Mouse (Mus musculus) heart, adult 11 months (tissue): Measurements from ENCODE around the gene Sdhaf2.

ENCODE experiments used
- DNase-seq: peaks from one replicate; pipeline ENCODE4 v3.0.0; 2022

Sdhaf2 gene

DNA sequence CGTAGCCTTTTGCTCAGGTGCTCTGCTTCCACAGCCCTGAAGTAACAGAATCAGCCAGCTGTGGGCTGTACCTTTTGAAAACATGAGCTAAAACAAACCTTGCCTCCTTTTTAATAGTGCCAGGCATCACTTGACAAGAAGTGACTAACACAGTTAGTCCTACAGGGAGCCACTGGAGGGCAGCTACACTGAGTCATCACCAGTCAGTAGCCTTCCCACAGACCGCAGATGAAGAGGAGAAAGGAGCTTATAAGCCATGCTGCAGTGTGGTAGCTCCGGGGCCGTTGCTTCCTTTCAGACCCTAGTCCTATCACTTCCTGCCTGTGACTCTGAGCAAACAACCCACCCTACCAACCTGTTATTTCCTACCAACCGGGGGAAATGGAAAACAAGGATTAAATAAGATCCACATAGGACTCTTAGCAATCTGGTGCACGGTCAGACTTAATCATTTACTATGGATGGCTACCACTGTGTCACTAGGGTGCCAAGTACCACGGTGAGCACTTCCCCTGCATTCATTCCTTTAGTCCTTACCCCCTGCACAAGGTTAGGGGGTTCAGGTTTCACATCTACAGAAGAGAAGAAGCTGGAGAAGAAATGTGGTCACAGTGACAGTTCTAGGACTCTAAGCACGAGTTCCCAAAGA, 28.3 kb downstream of the Sdhaf2 start:
- DNase-seq, result no peak

GRCm38 (mm10) chr19:10496976-10497375, 29.0 kb downstream of the Sdhaf2 start:
- DNase-seq, result no peak

DNA sequence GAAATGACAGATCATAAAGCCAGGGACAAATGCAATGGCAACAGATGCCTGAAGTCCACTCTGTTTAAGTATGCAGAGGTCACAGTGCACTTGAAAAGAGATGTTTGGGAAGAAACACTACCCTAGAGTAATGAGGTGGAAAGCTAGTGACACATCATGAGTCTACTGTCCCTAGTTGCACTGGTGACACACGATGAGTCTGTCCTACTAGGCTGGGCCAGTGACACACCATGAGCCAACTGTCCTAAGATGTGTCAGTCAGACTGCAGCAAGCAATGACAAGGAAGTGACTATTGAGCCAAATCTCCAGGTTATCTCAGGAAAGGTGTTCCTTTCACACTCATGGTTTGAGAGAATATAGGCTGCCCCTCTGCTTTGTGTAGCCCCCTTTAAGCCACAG, 30.3 kb downstream of the Sdhaf2 start:
- DNase-seq, result no peak

GRCm38 (mm10) chr19:10486264-10486738, 39.6 kb downstream of the Sdhaf2 start:
- no peak for DNase-seq

- DNase-seq, result no peak
Observed at GRCm38 (mm10) chr19:10482703-10483102, 43.2 kb downstream of the Sdhaf2 start, which contains the start of gene Ppp1r32. TSS of gene Ppp1r32 (minus strand) at chr19:10482928.

GRCm38 (mm10) chr19:10479541-10479940, 46.4 kb downstream of the Sdhaf2 start:
- no peak for DNase-seq

DNA sequence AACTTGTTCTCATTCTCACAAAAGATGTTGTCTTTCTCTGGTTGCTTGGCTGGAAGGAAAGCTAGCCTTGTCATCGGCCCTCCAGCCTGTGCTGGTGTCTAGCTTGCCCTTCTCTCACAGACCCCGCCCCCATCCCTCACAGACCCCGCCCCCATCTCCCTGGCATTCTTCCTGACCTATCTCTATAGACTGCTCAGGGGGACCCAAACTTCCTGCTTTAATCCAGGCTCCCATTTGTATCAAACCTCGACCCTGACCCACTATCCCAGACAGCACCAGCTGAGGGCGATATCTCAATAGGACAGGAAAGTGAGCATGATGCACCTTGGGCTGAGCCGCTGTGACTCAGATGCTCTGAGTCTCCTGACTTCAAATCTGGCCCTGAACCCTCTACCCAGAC, 52.2 kb downstream of the Sdhaf2 start:
- no peak for DNase-seq

GRCm38 (mm10) chr19:10472958-10473357, 53.0 kb downstream of the Sdhaf2 start:
- no peak for DNase-seq

DNA sequence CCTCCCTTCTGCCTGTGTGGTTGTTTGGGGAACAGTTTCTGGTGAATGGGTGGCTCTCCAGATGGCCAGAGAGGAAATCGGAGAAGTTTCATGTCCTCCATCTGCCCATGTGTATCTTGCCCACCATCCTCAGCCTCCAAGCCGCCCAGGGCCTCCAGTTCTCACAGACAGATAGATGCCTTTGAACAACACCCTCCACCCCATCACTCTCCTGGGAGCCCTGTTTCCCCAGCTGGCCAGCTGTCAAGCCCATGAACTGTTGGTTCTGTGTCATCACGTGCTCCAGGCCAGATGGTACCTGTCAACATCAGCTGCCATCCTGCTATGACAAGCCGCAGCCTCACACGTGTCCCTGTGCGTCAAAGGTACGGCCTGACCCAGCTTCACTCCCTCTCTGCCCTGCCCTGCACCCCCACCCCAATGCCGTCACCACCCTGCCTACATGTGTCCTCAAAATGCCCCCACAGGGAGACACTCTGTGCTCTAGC, 56.7 kb downstream of the Sdhaf2 start:
- DNase-seq, result no peak

- DNase-seq, result no peak
Observed at GRCm38 (mm10) chr19:10464427-10464826, 61.5 kb downstream of the Sdhaf2 start.

- DNase-seq, result no peak
Observed at GRCm38 (mm10) chr19:10461584-10461983, 64.4 kb downstream of the Sdhaf2 start.

DNA sequence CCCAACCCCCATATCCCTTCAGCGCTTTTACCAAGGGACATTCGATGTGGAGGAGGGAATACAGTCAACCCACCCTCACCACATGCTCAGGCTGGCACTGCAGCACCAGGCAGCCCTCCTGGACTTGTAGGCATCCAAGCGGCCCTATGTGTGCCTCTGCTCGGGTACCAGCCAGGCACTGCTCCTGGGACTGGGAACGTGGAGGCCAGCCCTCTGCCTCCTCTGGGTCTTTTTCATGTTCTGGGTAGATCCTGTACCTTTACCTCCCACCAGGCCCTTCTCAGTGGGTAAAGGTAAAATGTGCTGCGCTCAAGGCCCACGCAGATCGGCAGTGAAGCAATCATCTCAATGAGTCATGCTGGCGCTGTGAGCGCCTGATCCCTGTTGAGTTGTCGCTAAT, 66.0 kb downstream of the Sdhaf2 start:
- no peak for DNase-seq

DNA sequence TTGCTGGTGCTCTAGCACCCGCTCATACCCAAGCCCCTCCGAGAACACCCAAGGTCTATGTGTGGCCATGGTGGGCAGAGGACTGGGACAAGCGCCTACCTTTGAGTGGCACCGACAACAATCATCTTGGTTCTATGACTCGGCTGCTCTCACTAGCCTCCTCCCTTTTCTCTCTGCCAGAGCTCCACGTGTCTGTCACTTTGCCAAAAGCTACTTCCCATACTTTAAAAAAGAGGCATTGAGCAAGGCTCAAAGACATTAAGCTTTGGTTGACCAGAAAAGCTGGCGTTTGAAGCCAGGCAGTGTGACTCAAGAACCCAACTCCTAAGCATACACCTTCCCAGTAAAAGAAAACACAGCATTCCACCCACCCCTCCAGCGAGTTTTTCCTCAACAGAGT, 67.8 kb downstream of the Sdhaf2 start:
- DNase-seq, result no peak

DNA sequence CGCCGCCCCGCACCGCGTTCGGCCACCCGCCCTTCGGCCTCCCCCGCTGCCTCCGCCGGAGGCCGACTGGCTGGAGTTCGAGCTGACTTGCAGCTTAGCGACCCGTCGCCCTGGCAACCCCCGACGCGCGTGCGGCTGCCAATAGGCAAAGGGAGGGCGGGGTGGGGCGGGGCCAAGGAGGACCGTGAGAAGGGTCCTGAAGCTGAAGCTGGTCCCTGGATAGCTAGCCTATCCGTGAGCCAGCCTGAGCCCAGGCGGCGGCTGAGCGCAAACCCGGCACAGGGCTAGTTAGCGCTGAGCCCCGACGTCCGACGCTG, 68.5 kb downstream of the Sdhaf2 start:
- peak; percentile 93 for DNase-seq

- DNase-seq, result peak; percentile 93
Observed at GRCm38 (mm10) chr19:10456752-10457483, 69.0 kb downstream of the Sdhaf2 start, which contains the start of gene Lrrc10b. TSS of gene Lrrc10b (minus strand) at chr19:10457473.

- peak; percentile 94 for DNase-seq
Observed at GRCm38 (mm10) chr19:10455437-10455806, 70.5 kb downstream of the Sdhaf2 start.

- no peak for DNase-seq
Observed at GRCm38 (mm10) chr19:10454718-10455436, 71.1 kb downstream of the Sdhaf2 start.
